Mouse (Mus musculus): ENCODE data around the gene Appl1.

The Appl1 gene

GRCm38 (mm10) chr14:26971106-26971789 lies at the start of gene Appl1:
Gene Appl1 (minus strand): TSS chr14:26971232.
- no peak for DNase-seq (ENCODE audit: low spot score in 2 of 2)

- no peak for DNase-seq (ENCODE audit: low spot score in 2 of 2)
These were observed 48.8 kb upstream of the Appl1 start for GRCm38 (mm10) chr14:27019850-27020249.

GRCm38 (mm10) chr14:27017936-27018335 lies 46.9 kb upstream of the Appl1 start:
- no peak for DNase-seq (ENCODE audit: low spot score in 2 of 2)

GRCm38 (mm10) chr14:27013658-27014057 lies 42.6 kb upstream of the Appl1 start:
- DNase-seq (ENCODE audit: low spot score in 2 of 2) = no peak

GRCm38 (mm10) chr14:27011561-27011960 lies 40.5 kb upstream of the Appl1 start:
- DNase-seq (ENCODE audit: low spot score in 2 of 2) = no peak

- no peak for DNase-seq (ENCODE audit: low spot score in 2 of 2)
These were observed 34.9 kb upstream of the Appl1 start for GRCm38 (mm10) chr14:27005937-27006336.

GRCm38 (mm10) chr14:27004906-27005305 lies 33.9 kb upstream of the Appl1 start:
- no peak for DNase-seq (ENCODE audit: low spot score in 2 of 2)

GRCm38 (mm10) chr14:27000386-27000785 lies 29.4 kb upstream of the Appl1 start:
- DNase-seq (ENCODE audit: low spot score in 2 of 2) = no peak

GRCm38 (mm10) chr14:26996257-26996656 lies 25.2 kb upstream of the Appl1 start:
- no peak for DNase-seq (ENCODE audit: low spot score in 2 of 2)

- peak in 1 of 2 experiments; percentile 2 for DNase-seq (ENCODE audit: low spot score in 2 of 2)
These were observed 23.2 kb upstream of the Appl1 start, which contains the start of gene Hesx1 for GRCm38 (mm10) chr14:26994211-26994741. Gene Hesx1 (plus strand): TSS chr14:26994416.

GRCm38 (mm10) chr14:26993427-26993826 lies 22.4 kb upstream of the Appl1 start:
- DNase-seq (ENCODE audit: low spot score in 2 of 2) = no peak

- no peak for DNase-seq (ENCODE audit: low spot score in 2 of 2)
These were observed 20.6 kb upstream of the Appl1 start for GRCm38 (mm10) chr14:26991622-26992021.

GRCm38 (mm10) chr14:26988694-26989093 lies 17.7 kb upstream of the Appl1 start:
- no peak for DNase-seq (ENCODE audit: low spot score in 2 of 2)

- no peak for DNase-seq (ENCODE audit: low spot score in 2 of 2)
These were observed 11.1 kb upstream of the Appl1 start for GRCm38 (mm10) chr14:26982150-26982530.

- DNase-seq (ENCODE audit: low spot score in 2 of 2) = no peak
These were observed 10.6 kb upstream of the Appl1 start for GRCm38 (mm10) chr14:26981494-26982149.

- DNase-seq (ENCODE audit: low spot score in 2 of 2) = no peak
These were observed 10.0 kb upstream of the Appl1 start for GRCm38 (mm10) chr14:26981021-26981420.

GRCm38 (mm10) chr14:26979808-26980207 lies 8.8 kb upstream of the Appl1 start:
- no peak for DNase-seq (ENCODE audit: low spot score in 2 of 2)

GRCm38 (mm10) chr14:26977500-26977899 lies 6.5 kb upstream of the Appl1 start:
- DNase-seq (ENCODE audit: low spot score in 2 of 2) = no peak

GRCm38 (mm10) chr14:26976212-26976611 lies 5.2 kb upstream of the Appl1 start:
- DNase-seq (ENCODE audit: low spot score in 2 of 2) = no peak

- no peak for DNase-seq (ENCODE audit: low spot score in 2 of 2)
These were observed 4.5 kb upstream of the Appl1 start for GRCm38 (mm10) chr14:26975490-26975889.

GRCm38 (mm10) chr14:26973089-26973488 lies 2.1 kb upstream of the Appl1 start:
- DNase-seq (ENCODE audit: low spot score in 2 of 2) = no peak

GRCm38 (mm10) chr14:26970439-26970932 lies 546 bp downstream of the Appl1 start:
- DNase-seq (ENCODE audit: low spot score in 2 of 2) = peak; percentile 93 to 96

- peak; percentile 47 to 67 for DNase-seq (ENCODE audit: low spot score in 2 of 2)
These were observed 1.1 kb downstream of the Appl1 start for GRCm38 (mm10) chr14:26969856-26970407.

All from frontal cortex, postnatal 25 days (tissue).